Mouse (Mus musculus): ENCODE data around the gene Frmd4a.

GRCm38 (mm10) chr2:4501257-4502027 lies 483.9 kb downstream of the Frmd4a start:
- no peak for TF ChIP-seq POLR2A (IDR thresholded peaks at IDR 0.05; ENCODE audit: insufficient read depth, low read depth, low read length)
- no peak for TF ChIP-seq CTCF (IDR thresholded peaks at IDR 0.05)
